Mouse (Mus musculus) liver, adult 2 months (tissue): ENCODE data around the gene Wipf3. TPM values are rescaled to one million over a fixed set of nuclear protein-coding genes. Genes with fewer than 3 reads are reported as not detected.

Experiments
- DNase-seq: peaks from one replicate; pipeline ENCODE4 v3.0.0-alpha.2; 2011; ENCODE audit warnings: low read depth, low spot score; ENCODE audit errors: extremely low read depth
- H3K27ac ChIP-seq: fragments of 200-500 bp; replicated peaks from 2 replicates; pipeline ENCODE4 v1.5.1; 2012; ENCODE audit warnings: low read depth, mild to moderate bottlenecking, control low read depth, inconsistent platforms, low read length; ENCODE audit not compliant: insufficient read depth
- H3K27me3 ChIP-seq: fragments of 200-500 bp; 2 replicates; pipeline ENCODE4 v1.6.1; 2012; ENCODE audit warnings: mild to moderate bottlenecking, moderate library complexity, low read length, inconsistent platforms; ENCODE audit not compliant: control insufficient read depth, insufficient read depth
- H3K36me3 ChIP-seq: fragments of 200-500 bp; 2 replicates; pipeline ENCODE4 v1.6.1; 2012; ENCODE audit warnings: low read length, inconsistent platforms; ENCODE audit not compliant: control insufficient read depth, insufficient read depth
- H3K4me1 ChIP-seq: fragments of 200-500 bp; 2 replicates; pipeline ENCODE4 v1.6.1; 2011; ENCODE audit warnings: low read length; ENCODE audit not compliant: control insufficient read depth, insufficient read depth
- H3K4me3 ChIP-seq: fragments of 200-500 bp; 2 replicates; pipeline ENCODE4 v1.5.1; 2011; ENCODE audit warnings: low read depth, mild to moderate bottlenecking, control low read depth, low read length, moderate library complexity; ENCODE audit not compliant: insufficient read depth
- H3K79me2 ChIP-seq: fragments of 200-500 bp; 2 replicates; pipeline ENCODE4 v1.6.1; 2012; ENCODE audit warnings: inconsistent platforms, mild to moderate bottlenecking, low read length, moderate library complexity; ENCODE audit not compliant: control insufficient read depth, insufficient read depth
- H3K9ac ChIP-seq: fragments of 200-500 bp; 2 replicates; pipeline ENCODE4 v1.6.1; 2012; ENCODE audit warnings: low read depth, mild to moderate bottlenecking, control low read depth, inconsistent platforms, low read length
- CTCF ChIP-seq: fragments of 200-500 bp; IDR thresholded peaks from 2 replicates; pipeline ENCODE4 v1.5.1; 2011; ENCODE audit warnings: low read depth, low read length, control low read depth
- POLR2A ChIP-seq: fragments of 200-500 bp; IDR thresholded peaks from 2 replicates; pipeline ENCODE4 v1.6.1; 2011; ENCODE audit warnings: low read length, control low read depth; ENCODE audit not compliant: insufficient read depth; ENCODE audit errors: extremely low read depth
- WGBS: fragments of 180-500 bp; shearing (Covaris S2); methylation state at CpG from one replicate; pipeline ENCODE4 v1.1.7; 2018; 5-methylcytosine and 5-hydroxymethylcytosine counted together
- polyA plus RNA-seq: library from polyadenylated mRNA; depleted of rRNA; stranded (reverse); fragments of >200 nt; gene quantifications from 2 replicates; pipeline ENCODE4 v1.2.3, GENCODE M21; 2012; rRNA removed
- total RNA-seq: library from RNA; depleted of rRNA; stranded (reverse); fragments of >200 nt; gene quantifications from 2 replicates; pipeline ENCODE4 v1.2.3, GENCODE M21; 2014; rRNA removed

Wipf3 gene
- total and polyA plus RNA-seq, 2 experiments = 2.0 to 6.4 TPM

DNA sequence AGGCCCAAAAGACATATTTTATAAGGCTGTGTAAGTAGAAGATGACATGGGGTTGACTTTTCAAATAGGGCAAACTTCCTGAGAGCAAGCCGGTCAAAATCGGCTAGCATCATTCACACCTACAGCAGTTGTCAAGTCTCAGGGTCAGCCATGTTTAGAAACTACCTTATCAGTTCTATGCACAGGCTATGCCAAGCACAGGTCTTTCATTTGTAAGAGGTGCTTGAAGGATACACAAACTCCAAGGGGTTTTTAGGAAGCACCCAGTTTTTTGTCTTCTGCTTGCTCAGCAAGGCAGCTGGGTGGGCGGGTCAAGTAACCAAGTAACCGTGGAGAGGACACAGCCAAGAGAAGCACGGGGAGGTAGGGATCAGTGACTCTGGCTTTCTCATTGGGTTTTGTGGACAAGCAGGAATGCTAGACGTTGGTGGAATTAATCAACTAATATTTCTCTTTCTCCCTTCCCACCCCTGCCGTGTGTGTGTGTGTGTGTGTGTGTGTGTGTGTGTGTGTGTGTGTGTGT, 121.5 kb downstream of the Wipf3 start:
- 76% methylated on average over 7 of the region's 7 CpGs for WGBS

DNA sequence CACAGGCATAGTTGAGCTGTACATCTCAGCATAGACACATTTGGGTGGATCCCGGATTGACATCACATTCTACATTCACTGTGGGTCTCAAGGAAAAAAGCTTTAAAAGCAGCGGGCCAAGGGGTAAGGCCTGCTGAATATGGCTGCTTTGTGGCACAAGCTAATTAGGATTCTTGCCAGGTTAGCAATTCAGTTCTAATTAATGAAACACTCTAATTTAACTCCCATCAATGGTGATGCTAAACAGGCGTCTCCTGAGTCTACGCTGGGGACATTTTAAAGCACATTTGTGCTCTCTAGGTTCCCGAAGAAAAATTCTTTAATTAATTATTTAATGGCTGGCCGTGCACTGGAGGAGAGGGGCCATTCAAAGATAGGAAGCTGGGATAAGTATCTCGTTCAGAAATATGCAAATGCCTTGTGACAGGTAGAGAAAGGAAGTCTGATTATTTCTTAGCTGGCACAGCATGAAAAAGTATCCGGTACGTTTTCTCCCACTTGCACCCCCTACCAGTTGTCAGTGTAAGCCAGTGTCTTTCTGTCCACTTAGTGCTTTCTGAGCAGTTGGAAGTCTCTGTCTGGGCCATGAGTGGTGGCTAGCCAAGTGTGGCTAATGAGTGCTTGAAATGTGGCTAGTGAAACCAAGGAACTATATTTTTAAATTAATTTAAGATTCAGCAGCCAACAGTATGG, 123.5 kb downstream of the Wipf3 start:
- no peak overlapping the region for H3K4me3 ChIP-seq
- no peak overlapping the region for H3K27ac ChIP-seq
- 88% methylated on average over 9 of the region's 9 CpGs for WGBS
- no peak for DNase-seq
- no peaks in the 10 kb centered on the region for H3K27me3 ChIP-seq
- no peaks in the 10 kb centered on the region for H3K79me2 ChIP-seq
- TF ChIP-seq CTCF (no peak), POLR2A (no peak)
- H3K36me3 ChIP-seq = no peaks in the 10 kb centered on the region
- no peaks in the 10 kb centered on the region for H3K4me1 ChIP-seq
- no peak overlapping the region for H3K9ac ChIP-seq

More for the DNA sequence above, 121.5 kb downstream of the Wipf3 start:
- H3K79me2 ChIP-seq = no peaks in the 10 kb centered on the region
- H3K27me3 ChIP-seq = no peaks in the 10 kb centered on the region
- H3K4me1 ChIP-seq = no peaks in the 10 kb centered on the region
- H3K4me3 ChIP-seq = no peak overlapping the region
- no peaks in the 10 kb centered on the region for H3K36me3 ChIP-seq
- TF ChIP-seq POLR2A = no peak
- no peak for TF ChIP-seq CTCF
- H3K27ac ChIP-seq = no peak overlapping the region
- no peak overlapping the region for H3K9ac ChIP-seq
- DNase-seq = no peak

Other genes with a start within 250 kb of the Wipf3 start
- 0.09 and 0.27 TPM in 2 replicates for gene Prr15, start 103.8 kb upstream of the Wipf3 start, total RNA-seq
- 0.05 and 0.18 TPM in 2 replicates for gene Prr15, start 103.8 kb upstream of the Wipf3 start, polyA plus RNA-seq
- gene Scrn1, start 136.9 kb downstream of the Wipf3 start, total RNA-seq = under 0.01 and 0.20 TPM in 2 replicates
- not detected in 2 replicates for gene Scrn1, start 136.9 kb downstream of the Wipf3 start, polyA plus RNA-seq
- 13.0 and 13.4 TPM in 2 replicates for gene Plekha8, start 165.5 kb downstream of the Wipf3 start, total RNA-seq
- gene Plekha8, start 165.5 kb downstream of the Wipf3 start, polyA plus RNA-seq = 3.6 and 5.2 TPM in 2 replicates
- gene Fkbp14, start 167.7 kb downstream of the Wipf3 start, total RNA-seq = 4.6 and 5.0 TPM in 2 replicates
- 2.0 and 2.4 TPM in 2 replicates for gene Fkbp14, start 167.7 kb downstream of the Wipf3 start, polyA plus RNA-seq